Mouse (Mus musculus): ENCODE data around the gene Hoxb4.

DNA sequence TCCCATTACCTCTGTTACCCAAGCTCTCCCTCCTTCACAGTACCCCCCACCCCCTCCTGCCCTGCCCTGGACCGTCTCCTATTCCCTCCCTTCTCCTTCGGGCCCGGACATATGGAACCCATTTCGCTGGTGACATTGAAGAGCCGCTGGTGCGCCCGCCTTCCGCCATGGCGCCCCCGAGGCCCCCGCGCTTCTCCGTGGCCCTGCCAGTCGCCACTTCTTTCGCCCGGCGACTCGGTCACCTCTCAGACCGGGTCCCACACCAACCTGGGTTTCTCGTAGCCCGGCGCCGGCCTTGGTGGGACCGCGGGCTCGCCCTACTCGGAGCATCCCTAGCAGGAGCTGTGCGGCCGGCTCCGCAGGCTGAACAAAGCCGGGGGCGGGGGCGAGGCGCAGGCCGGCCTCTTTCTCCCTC lies 14.6 kb downstream of the Hoxb4 start:
- TF ChIP-seq POLR2A (IDR thresholded peaks at IDR 0.05; ENCODE audit: control insufficient read depth, extremely low read depth, insufficient read depth, low read length, poor library complexity), result no peak
- no peak for TF ChIP-seq CTCF (IDR thresholded peaks at IDR 0.05; ENCODE audit: borderline replicate concordance, control insufficient read depth, extremely low read depth, insufficient read depth, low read length, poor library complexity)
